Mouse (Mus musculus) ZHBTc4 (cell line): ENCODE measurements at regions not wholly inside any gene's neighbourhood (a gene's known extent, or its start where the extent isn't known, plus 50 kb on each side); places are given as distances from the start of the nearest gene placed in this dataset.

Experiments
- DNase-seq: peaks from one replicate; pipeline ENCODE4 v3.0.0-alpha.2; 2011; ENCODE audit warnings: low read depth, low spot score

DNA sequence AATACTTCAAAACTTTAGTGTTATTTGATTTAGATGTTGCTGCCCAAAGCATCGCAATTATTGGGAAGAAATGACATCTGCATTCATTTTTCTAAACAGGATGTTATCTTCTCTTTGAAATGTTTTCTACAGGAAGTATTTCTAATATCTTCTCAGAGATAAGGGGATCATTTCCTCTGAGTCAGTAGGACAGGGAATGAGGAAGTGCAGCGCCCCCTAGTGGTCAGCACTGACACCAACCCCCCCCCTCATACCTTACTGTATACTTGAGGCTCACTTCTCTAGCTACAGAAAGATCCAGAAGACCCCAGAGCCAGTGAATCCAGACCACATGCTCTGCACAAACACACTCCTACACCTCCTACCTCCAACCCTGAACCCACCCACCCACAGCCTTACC is 308.1 kb upstream of the Tmem132c start:
- DNase-seq = peak; percentile 23

DNA sequence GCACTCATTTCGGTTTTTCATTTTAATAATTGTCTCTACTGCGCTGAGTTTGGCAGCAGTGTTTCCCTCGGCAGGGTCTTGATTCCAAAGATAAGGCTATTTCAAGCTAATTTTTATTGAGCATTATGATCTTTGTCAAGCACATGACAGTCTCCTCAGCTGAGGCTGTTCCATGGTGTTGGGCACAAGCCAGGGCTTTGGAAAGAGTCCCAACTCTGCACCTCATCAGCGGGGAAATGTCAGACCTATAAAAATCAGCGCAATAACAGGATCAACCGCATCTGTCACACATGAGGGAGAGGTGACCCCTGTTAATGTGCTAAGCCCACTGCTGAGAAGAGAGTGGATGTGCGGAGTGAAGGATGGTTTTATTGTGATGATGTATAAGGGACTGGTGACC is 296.7 kb upstream of the Tmem132c start:
- no peak for DNase-seq

DNA sequence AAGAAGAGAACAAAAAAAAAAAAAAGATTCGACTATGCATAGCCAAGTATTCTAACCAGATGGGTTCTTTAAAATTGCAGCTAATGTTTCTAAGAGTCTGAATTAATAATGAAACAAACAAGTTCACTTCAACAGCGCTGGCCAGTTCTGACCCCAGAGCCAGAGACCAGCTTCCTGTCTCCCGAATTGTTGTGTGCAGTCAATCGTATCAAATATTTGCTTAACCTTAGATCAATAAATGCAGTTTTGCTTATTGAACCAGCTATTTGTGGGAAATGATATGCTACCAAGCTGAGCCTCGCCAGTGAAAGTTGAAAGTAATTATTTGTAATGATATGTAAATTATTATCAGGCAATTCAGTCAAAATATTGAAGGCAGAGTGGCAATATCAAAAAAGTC is 287.4 kb upstream of the Tmem132c start:
- DNase-seq = no peak

DNA sequence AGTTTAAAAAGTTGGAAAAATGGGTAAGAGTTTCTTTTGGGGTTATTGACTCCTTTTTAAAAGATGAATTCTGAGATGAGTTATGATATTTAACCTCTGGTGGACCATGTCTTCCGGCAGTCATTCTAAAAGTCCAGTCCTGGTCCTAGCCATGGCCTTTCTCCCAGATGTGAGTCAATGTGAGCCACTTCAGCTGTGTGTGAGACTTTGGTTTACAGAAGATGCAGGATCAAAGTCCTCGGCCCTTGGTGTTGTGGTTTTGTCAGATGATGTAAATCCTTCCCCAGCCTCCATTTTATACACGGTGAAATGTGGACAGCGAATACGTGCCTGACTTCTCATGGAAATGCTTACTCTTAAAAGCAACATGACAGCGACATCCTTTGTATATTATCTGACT is 287.0 kb upstream of the Tmem132c start:
- no peak for DNase-seq

DNA sequence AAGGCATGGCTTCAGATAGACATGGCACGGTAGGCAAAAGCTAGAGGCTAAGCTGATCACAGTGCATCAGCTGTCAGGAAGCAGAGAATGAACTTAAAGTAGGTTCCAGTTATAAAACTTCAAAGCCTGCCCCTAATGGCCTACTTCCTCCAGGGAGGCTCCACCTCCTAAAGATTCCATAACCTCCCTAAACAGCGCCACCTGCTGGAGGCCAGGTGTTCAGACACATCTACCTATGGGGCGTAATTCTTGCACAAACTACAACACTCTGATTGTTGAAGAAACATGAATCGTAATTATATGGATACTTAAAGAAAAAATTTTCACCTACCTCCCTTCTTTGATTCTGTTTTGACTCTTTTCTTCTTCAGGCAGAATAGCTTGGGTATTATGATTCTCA is 277.0 kb upstream of the Tmem132c start:
- DNase-seq = peak; percentile 12

DNA sequence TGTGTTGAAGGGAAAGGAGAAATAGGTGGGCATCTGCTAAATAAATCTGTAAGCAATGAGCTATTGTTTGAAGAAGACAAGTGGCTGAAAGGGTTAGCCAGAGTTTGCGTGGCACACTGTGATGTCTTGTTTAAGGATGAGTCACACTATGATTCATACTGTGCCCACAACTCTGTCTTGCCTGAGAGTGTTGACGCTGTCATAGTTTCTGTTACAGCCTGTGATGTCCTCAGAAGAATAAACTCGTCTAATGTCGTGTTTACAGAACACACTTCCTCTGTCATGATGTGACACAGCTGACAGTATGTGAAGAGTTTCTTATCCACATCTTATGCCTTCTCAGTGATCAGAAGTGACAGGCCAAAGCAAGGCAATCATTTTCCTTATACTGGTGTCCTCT is 274.5 kb upstream of the Tmem132c start:
- no peak for DNase-seq

DNA sequence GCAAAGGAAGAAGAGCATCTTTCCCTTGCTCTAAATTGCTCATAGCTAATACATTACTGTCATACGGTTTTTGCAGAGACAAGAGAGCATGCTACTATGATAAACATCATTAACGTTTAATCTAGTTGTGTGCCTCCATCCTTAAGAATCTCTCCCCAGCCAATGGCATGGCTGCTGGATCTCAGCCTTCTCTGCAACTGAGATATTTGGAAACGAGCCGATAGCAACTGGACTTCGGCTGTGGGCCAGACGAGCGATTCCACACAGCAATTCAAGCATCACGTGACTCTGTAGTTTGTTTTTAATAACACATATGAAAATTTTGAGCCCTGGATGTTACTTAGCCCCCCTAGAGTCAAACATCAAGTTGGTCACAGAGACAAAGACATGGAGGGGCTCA is 272.2 kb upstream of the Tmem132c start:
- no peak for DNase-seq

DNA sequence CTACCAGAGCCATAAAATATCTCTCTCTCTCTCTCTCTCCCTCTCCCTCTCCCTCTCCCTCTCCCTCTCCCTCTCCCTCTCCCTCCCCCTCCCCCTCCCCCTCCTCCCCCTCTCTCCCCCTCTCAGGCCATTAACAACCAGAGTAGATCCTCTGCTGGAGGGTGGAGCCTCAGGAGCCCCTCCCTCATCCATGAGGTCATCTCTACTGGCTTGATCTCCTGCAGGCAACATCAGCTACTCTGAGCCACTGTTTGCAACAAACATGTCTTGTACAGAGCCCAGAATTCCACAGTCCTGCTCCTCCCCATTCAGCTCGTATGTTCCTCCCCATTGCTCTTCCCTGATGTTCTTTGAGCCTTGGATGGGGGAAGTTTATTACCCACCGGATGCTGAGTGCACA is 270.3 kb upstream of the Tmem132c start:
- no peak for DNase-seq

DNA sequence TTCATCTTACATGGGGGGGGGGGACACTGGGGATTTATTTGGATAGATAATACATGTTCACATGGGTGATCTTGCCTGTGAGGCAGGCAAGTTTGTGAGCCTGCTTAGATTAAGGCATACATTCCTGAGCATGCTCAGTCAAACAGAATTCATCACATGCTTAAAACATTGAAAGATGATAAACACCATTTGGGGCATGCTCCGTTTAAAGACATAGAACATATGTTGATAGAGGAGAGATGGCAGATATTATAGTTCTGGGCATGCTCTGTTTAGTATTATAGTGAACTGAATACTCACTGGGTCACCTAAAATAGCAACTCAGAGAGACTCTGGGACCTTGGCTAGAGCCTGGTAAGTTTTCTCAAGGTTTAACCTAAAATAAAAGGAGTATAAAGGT is 269.6 kb upstream of the Tmem132c start:
- DNase-seq = no peak

DNA sequence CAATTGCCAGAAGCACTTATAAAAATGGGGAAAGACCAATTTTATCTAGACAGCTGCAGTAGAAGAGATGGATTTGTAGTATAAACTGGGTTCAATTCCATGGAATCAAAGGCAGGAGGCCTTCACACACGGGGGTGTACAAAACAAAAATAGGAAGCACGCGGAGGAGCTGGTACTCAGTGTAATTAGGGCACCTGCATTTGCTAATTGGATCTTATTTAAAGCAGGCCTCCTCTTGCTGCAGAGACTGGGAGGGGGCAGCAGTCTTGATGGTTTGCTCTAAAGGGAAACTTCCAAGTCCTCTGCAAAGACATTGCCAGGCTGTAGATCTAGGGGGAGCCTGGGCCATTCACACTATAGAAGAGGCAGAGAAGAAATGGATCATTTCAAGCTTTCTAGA is 268.2 kb upstream of the Tmem132c start:
- DNase-seq = no peak

DNA sequence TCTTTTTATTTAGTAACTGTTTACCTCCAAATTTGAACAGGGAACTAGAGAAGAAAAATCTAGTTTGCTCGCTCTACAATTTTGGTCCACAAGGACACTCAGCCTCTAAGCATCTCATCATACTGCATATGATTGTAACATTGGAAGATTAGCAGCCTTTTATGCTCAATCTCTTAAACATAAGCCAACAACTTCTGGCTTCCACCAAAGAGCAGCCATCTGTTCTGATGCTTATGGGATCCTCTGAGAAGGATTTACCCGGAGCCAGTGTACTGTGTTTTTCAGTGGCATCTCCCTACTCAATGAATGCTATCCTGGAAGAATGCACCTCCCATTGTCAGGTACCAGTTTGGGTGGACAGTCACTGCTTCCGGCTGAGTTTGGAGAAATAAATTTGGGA is 267.0 kb upstream of the Tmem132c start:
- no peak for DNase-seq

DNA sequence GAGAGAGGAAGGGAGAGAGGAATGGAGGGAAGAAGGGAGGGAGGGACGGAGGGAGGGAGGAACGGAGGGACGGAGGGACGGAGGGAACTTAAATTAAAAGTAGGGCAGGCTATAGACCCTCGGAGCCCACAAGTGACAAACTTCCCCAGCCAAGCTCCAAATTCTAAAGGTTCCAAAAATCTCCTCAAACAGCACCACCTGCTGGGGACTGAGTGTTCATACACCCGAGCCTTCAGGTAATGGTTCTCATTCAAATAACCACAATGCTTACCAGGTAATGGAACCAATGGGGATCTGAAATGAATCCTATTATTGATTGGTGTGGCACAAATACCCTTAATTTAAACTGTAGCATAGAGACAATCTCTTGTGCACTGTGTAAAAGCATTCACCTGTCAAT is 246.0 kb upstream of the Tmem132c start:
- DNase-seq = peak; percentile 51

DNA sequence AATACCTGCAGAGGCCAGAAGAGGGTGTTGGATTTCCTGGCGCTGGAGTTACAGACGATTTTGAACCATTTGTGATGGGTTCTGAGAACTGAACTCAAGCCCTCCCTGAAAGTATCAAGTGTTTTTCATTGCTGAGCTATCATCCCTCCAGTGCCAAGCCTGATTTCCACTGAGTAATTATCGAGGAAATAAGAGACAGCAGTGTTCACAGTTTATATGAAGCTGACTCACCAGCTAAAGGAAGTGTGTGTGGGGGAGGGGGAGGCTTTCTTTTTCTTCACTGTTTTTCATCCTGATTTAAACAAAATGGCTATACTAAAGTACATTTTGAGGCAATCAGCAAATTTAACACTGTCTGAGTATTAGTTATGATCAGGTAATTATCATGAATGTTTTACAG is 227.4 kb upstream of the Tmem132c start:
- no peak for DNase-seq

DNA sequence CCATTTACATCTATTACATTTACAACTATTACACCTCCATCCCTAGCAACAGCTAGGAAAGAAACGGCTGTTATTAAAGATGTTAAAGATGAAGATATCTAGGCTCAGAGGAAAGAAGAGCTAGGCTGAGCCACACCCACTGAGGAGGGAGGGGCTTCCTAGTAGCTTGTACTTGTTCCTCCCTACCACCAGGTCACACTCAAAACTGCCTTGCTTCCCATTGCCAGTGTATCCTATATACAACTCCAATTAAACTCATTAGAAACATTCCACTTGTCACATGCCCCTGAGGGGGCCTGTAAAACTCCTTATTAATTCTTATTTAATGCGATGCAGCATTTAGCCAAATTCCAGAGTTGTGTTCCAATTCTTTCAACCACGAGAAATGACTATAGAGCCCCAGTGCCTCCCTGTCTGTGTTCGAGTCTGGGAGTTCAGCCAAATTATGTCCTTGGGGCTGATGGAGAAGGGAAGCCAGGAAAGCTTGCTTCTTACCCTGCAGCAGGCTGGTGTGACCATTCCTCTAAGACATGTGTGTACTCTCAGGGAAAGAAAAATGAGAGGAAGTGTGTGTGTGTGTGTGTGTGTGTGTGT is 225.0 kb upstream of the Tmem132c start:
- DNase-seq = no peak

DNA sequence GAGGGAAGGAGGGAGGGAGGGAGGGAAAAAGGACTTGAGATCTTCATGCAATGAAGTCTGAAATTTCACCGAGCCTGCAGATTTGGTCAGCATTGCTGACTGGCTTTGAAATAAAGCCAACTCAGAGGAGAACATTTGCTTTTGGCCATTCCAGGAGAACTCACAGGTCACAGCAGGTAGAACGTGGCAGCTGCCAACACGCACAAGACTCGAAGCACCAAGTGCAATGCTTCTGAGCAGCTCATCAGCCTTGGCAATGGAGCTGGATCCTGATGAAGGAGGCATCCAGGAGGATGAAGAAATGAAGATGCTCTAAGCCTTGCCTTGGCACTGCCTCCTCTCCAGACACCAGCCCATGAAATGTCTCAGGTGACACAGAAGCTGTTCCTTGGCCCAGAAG is 223.6 kb upstream of the Tmem132c start:
- no peak for DNase-seq

DNA sequence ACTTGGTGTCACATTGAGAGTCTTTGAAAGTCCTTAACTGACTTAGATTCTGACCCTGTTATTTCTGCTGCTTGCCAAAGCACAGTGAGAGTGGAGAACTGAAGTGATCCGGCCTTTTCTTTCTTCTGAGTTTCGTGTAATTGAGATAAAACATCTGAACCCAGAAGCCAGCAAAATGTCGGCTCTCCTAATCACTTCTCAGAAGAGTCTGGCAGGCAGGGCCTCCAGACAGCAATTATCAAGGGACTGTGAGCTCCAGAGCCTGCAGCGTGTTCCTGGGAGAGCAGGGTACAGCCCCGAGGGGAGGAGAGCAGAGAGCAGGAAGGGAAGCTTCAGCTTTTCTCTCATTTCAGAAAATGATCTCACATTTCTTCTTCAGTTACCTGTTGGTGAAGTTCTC is 205.1 kb upstream of the Tmem132c start:
- no peak for DNase-seq

DNA sequence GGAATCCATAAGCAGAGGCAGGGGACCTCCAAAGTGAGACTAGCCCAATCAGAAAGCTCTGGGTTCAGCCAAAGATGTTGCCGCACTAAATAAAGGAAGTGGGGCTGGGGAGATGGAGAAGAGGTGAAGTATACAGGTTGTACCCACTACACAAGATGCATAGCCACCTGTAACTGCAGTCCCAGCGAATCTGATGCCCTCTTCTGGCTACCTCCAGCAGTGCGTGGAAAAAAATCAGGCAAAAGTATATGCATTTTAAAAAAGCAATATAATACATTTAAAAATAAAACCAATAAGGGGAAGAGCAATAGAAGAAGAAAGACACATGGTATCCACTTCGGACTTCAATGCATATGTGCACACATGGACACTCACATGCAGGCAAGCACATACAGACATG is 183.8 kb upstream of the Tmem132c start:
- no peak for DNase-seq

DNA sequence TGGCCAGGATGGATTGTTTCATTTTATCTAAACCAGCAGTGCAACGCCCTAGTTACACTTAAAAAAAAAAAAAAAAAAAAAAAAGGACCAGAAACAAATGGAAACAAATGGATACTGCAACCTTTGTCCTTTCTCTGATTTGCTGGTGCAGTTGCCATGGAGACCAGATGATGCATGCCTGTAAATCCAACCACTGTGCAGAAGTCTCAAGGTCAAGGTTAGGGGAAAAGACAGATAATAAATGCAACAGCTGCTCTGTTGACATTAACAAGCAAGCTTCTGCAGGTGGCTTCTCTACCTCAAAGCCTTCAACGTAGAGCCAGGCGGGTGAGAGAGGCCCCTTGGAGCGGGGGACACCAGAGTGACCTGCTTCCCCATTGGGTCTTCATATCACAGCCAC is 167.3 kb upstream of the Tmem132c start:
- peak; percentile 16 for DNase-seq
